Mouse (Mus musculus) kidney, embryonic 15.5 days (tissue): Measurements from ENCODE around the gene Akap5. TPM values are rescaled to one million over a fixed set of nuclear protein-coding genes. Genes with fewer than 3 reads are reported as not detected.
A peak's percentile ranks its signal among the peaks of the same experiment; 100 is the strongest.

Source experiments
- ATAC-seq: fragments of 200-750 bp; cut with Nextera tagmentation; replicated peaks from 2 replicates; pipeline ENCODE4 v1.8.0; 2017; ENCODE audit warnings: moderate TSS enrichment; ENCODE audit not compliant: low FRiP score
- H3K27ac ChIP-seq: fragments of 300-500 bp; sonication (generic); 2 replicates; pipeline ENCODE4 v1.5.1; 2015; ENCODE audit warnings: mild to moderate bottlenecking, inconsistent platforms
- H3K27me3 ChIP-seq: fragments of 300-500 bp; sonication (generic); 2 replicates; pipeline ENCODE4 v1.6.1; 2015; ENCODE audit warnings: inconsistent platforms
- H3K36me3 ChIP-seq: fragments of 300-500 bp; sonication (generic); 2 replicates; pipeline ENCODE4 v1.6.1; 2015; ENCODE audit warnings: inconsistent platforms
- H3K4me1 ChIP-seq: fragments of 300-500 bp; sonication (generic); 2 replicates; pipeline ENCODE4 v1.6.1; 2015; ENCODE audit warnings: inconsistent platforms
- H3K4me2 ChIP-seq: fragments of 300-500 bp; sonication (generic); 2 replicates; pipeline ENCODE4 v1.6.1; 2015; ENCODE audit warnings: moderate library complexity, mild to moderate bottlenecking, inconsistent platforms
- H3K4me3 ChIP-seq: fragments of 300-500 bp; sonication (generic); replicated peaks from 2 replicates; pipeline ENCODE4 v1.5.1; 2015; ENCODE audit warnings: mild to moderate bottlenecking, inconsistent platforms
- H3K9ac ChIP-seq: fragments of 300-500 bp; sonication (generic); 2 replicates; pipeline ENCODE4 v1.6.1; 2015; ENCODE audit warnings: mild to moderate bottlenecking, inconsistent platforms
- H3K9me3 ChIP-seq: fragments of 300-500 bp; sonication (generic); replicated peaks from 2 replicates; pipeline ENCODE4 v1.6.1; 2016; ENCODE audit warnings: inconsistent platforms
- WGBS: fragments of 180-500 bp; shearing (Covaris S2); methylation state at CpG from one replicate; pipeline ENCODE4 v1.1.7; 2015; ENCODE audit warnings: mixed read lengths; 5-methylcytosine and 5-hydroxymethylcytosine counted together
- polyA plus RNA-seq: library from polyadenylated mRNA; unstranded; fragments of >200 nt; fragmentation: Nextera tagmentation; extraction: Ambion mirVana; gene quantifications from 2 replicates; pipeline ENCODE4 v1.2.1, GENCODE M21; 2015

Gene Akap5
- polyA plus RNA-seq, 1 experiment from 2014 or later, result 1.6 TPM

DNA sequence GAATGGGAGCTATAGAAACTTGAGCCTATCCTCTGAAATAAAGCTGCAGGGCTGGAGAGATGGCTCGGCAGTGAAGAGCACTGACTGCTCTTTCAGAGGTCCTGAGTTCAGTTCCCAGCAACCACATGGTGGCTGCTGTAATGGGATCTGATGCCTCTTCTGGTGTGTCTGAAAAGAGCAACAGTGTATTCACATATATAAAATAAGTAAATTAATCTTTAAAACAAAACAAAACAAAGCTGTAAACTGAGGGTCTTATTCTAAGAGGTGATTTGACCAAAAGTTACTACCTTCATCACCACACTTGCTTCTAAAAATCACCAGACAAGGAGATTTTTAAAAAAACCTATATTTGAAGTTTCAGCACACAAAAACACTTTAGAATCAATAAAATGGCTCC lies 36.2 kb downstream of the Akap5 start:
- Histone ChIP-seq H3K9me3 (no peaks in the 10 kb centered on the region), H3K4me1 (peaks cover 7% of the 10 kb centered on the region; the same call in 1 of the 2 replicates), H3K36me3 (peaks cover 7% of the 10 kb centered on the region; the same call in 1 of the 2 replicates), H3K4me3 (no peak overlapping the region), H3K27me3 (no peaks in the 10 kb centered on the region), H3K4me2 (no peak overlapping the region), H3K27ac (no peak overlapping the region), H3K9ac (no peak overlapping the region)
- 59% methylated on average over 1 of the region's 1 CpGs for WGBS
- no peak for ATAC-seq

- H3K27ac ChIP-seq, result peak overlapping the region; percentile 58; the same call in 1 of the 2 replicates
Observed at GRCm38 (mm10) chr12:76361405-76362302, 37.0 kb downstream of the Akap5 start.

GRCm38 (mm10) chr12:76362303-76362676 lies 37.6 kb downstream of the Akap5 start:
- Histone ChIP-seq H3K4me1 (peaks cover 20% of the 10 kb centered on the region), H3K4me3 (no peak overlapping the region), H3K27ac (0 out of 2 replicates have a peak overlapping the region, but pooled peaks have one; percentile 34), H3K36me3 (peaks cover 5% of the 10 kb centered on the region; the same call in 1 of the 2 replicates), H3K9ac (no peak overlapping the region), H3K27me3 (no peaks in the 10 kb centered on the region), H3K9me3 (no peaks in the 10 kb centered on the region), H3K4me2 (no peak overlapping the region)
- no peak for ATAC-seq
- WGBS, result 83% methylated on average over 9 of the region's 9 CpGs

More at GRCm38 (mm10) chr12:76361405-76362302, 37.0 kb downstream of the Akap5 start:
- no peak overlapping the region for H3K4me3 ChIP-seq
- peaks cover 13% of the 10 kb centered on the region for H3K4me1 ChIP-seq
- WGBS, result 44% methylated on average over 9 of the region's 9 CpGs
- no peak overlapping the region for H3K4me2 ChIP-seq
- no peak overlapping the region for H3K9ac ChIP-seq
- peak; percentile 70 for ATAC-seq
- H3K36me3 ChIP-seq, result peaks cover 7% of the 10 kb centered on the region; the same call in 1 of the 2 replicates
- no peaks in the 10 kb centered on the region for H3K27me3 ChIP-seq
- H3K9me3 ChIP-seq, result no peaks in the 10 kb centered on the region

DNA sequence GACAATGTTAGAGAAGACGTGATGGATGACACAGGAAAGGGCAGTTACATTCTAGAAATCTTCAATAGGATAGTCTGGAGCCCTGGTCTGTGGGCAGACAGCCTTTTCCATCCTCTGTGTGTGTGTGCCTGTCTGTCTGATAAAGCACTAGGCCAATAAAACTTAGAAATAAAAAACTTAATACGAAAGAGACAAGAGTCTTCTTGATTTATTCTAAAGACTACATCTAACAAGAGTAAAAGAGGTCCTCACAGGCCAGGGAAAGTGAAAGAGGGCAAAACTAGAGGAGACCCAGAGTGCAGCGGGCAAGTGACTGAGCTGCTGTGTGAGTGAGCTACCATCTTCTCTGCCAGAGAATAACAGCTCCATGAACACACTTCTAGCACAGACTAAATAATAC lies 41.6 kb downstream of the Akap5 start:
- Histone ChIP-seq H3K36me3 (no peaks in the 10 kb centered on the region), H3K27ac (no peak overlapping the region), H3K9ac (no peak overlapping the region), H3K9me3 (no peaks in the 10 kb centered on the region), H3K27me3 (no peaks in the 10 kb centered on the region), H3K4me3 (no peak overlapping the region), H3K4me1 (peaks cover 36% of the 10 kb centered on the region), H3K4me2 (no peak overlapping the region)
- no peak for ATAC-seq
- 73% methylated on average over 3 of the region's 3 CpGs for WGBS

GRCm38 (mm10) chr12:76367096-76367995 lies 42.7 kb downstream of the Akap5 start:
- Histone ChIP-seq H3K9ac (peak overlapping the region; percentile 15; the same call in 1 of the 2 replicates), H3K4me3 (peak overlapping the region; percentile 97), H3K36me3 (no peaks in the 10 kb centered on the region), H3K27ac (peak overlapping the region; percentile 100), H3K27me3 (no peaks in the 10 kb centered on the region), H3K4me2 (peak overlapping the region; percentile 91), H3K9me3 (no peaks in the 10 kb centered on the region), H3K4me1 (peaks cover 39% of the 10 kb centered on the region)
- ATAC-seq, result no peak; the same call in 1 of the 2 replicates
- 11% methylated on average over 14 of the region's 14 CpGs for WGBS

DNA sequence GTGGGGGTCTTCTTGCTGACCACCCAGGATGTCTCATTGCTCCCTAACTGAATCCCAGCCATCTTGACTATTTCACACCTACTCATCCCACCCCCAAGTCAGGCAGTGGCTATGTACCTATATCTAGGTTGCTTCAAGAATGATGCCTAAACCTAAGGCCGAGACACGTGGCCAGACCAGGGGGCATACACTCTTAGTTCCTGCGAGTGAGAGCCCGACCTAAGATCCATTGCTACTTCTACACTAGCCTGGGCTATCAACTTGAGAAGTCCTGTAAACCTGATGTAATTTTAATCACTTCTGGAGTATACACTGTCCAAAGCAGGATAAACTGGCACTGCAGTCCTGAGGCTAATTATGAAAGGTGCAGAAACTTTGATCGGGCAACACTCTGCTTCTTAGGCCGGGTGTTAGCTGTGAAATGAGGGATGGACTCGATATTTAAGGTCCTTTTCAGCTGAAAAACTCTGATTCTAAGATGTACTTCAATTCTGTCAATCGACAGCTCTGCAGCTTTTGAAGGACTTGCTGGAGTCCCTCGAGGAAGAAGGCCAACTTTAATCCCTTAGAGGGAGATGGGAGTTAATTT lies 43.6 kb downstream of the Akap5 start:
- H3K27ac ChIP-seq, result peak overlapping the region; percentile 100
- WGBS, result 5% methylated on average over 9 of the region's 9 CpGs
- peak overlapping the region; percentile 91 for H3K4me2 ChIP-seq
- H3K9ac ChIP-seq, result peak overlapping the region; percentile 97; the same call in 1 of the 2 replicates
- ATAC-seq, result no peak
- no peaks in the 10 kb centered on the region for H3K36me3 ChIP-seq
- peak overlapping the region; percentile 97 for H3K4me3 ChIP-seq
- H3K27me3 ChIP-seq, result no peaks in the 10 kb centered on the region
- H3K9me3 ChIP-seq, result no peaks in the 10 kb centered on the region
- H3K4me1 ChIP-seq, result peaks cover 47% of the 10 kb centered on the region

DNA sequence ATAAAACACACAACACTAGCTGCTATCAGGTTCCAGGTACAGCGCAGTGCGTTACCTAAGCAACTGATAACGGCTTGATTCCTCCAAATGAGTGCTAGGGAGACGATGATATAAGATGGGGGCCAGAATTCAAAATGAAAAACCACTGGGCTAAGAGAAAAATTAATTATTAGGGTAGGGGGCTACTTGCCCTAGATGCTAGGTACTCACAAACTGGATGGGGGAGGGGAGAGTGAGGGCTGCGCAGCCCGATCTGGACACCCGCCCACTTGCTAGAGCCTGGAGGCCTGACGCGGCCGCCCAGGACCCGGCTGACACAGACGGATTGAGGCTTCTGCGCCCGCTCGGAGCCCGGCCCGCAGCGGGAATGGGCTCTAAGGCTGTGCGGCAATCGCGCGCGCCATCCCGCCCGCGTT lies 44.1 kb downstream of the Akap5 start:
- no peaks in the 10 kb centered on the region for H3K36me3 ChIP-seq
- no peaks in the 10 kb centered on the region for H3K9me3 ChIP-seq
- peak; percentile 44 for ATAC-seq
- peak overlapping the region; percentile 97 for H3K9ac ChIP-seq
- peak overlapping the region; percentile 100 for H3K27ac ChIP-seq
- H3K4me1 ChIP-seq, result peaks cover 47% of the 10 kb centered on the region
- WGBS, result under 1% methylated on average over 25 of the region's 26 CpGs
- H3K27me3 ChIP-seq, result no peaks in the 10 kb centered on the region
- peak overlapping the region; percentile 97 for H3K4me3 ChIP-seq
- peak overlapping the region; percentile 91 for H3K4me2 ChIP-seq

GRCm38 (mm10) chr12:76369206-76369977 lies 44.7 kb downstream of the Akap5 start, which contains the start of gene Zbtb25:
Zbtb25 (minus strand) TSS chr12:76369602.
- Histone ChIP-seq H3K4me3 (peak within 1 kb of the TSS; percentile 97), H3K4me1 (peaks cover 51% of the 10 kb centered on the region), H3K36me3 (no peaks in the 10 kb centered on the region), H3K27me3 (no peaks in the 10 kb centered on the region), H3K27ac (peak within 1 kb of the TSS; percentile 100), H3K9me3 (no peaks in the 10 kb centered on the region), H3K9ac (peak within 1 kb of the TSS; percentile 97), H3K4me2 (peak within 1 kb of the TSS; percentile 91)
- ATAC-seq, result peak; percentile 76
- under 1% methylated on average over 94 of the region's 96 CpGs for WGBS

- no peaks in the 10 kb centered on the region for H3K36me3 ChIP-seq
- peaks cover 51% of the 10 kb centered on the region for H3K4me1 ChIP-seq
- peak within 1 kb of the TSS; percentile 91 for H3K4me2 ChIP-seq
- peak within 1 kb of the TSS; percentile 97 for H3K4me3 ChIP-seq
- no peaks in the 10 kb centered on the region for H3K9me3 ChIP-seq
- H3K27ac ChIP-seq, result peak within 1 kb of the TSS; percentile 100
- peak; percentile 73 for ATAC-seq
- H3K27me3 ChIP-seq, result no peaks in the 10 kb centered on the region
- WGBS, result under 1% methylated on average over 92 of the region's 99 CpGs
- peak within 1 kb of the TSS; percentile 97 for H3K9ac ChIP-seq
Observed at GRCm38 (mm10) chr12:76369978-76370830, 45.5 kb downstream of the Akap5 start, which contains the start of gene Zbtb1. Zbtb1 (plus strand) TSS chr12:76370266.

GRCm38 (mm10) chr12:76370831-76371571 lies 46.3 kb downstream of the Akap5 start:
- H3K4me3 ChIP-seq, result peak overlapping the region; percentile 97
- H3K9ac ChIP-seq, result peak overlapping the region; percentile 97
- no peaks in the 10 kb centered on the region for H3K9me3 ChIP-seq
- H3K4me2 ChIP-seq, result peak overlapping the region; percentile 91
- H3K4me1 ChIP-seq, result peaks cover 49% of the 10 kb centered on the region
- H3K27ac ChIP-seq, result peak overlapping the region; percentile 100
- ATAC-seq, result peak; percentile 75
- H3K27me3 ChIP-seq, result no peaks in the 10 kb centered on the region
- under 1% methylated on average over 60 of the region's 63 CpGs for WGBS
- no peaks in the 10 kb centered on the region for H3K36me3 ChIP-seq
